Mouse (Mus musculus) G1E (cell line): ENCODE results near the gene Fam81a. TPM values are rescaled to one million over a fixed set of nuclear protein-coding genes. Genes with fewer than 3 reads are reported as not detected.

ENCODE experiments used
- ATAC-seq: 2 replicates; pipeline ENCODE4 v1.8.0; 2016; ENCODE audit warnings: mild to moderate bottlenecking; ENCODE audit not compliant: insufficient number of reproducible peaks, poor library complexity, low FRiP score, severe bottlenecking; ENCODE audit errors: extremely low read depth
- DNase-seq: peaks from one replicate; pipeline ENCODE4 v3.0.0; 2012; ENCODE audit warnings: low spot score
- H3K27me3 ChIP-seq: 2 replicates; pipeline ENCODE4 v1.6.1; 2012; ENCODE audit warnings: mild to moderate bottlenecking, low read length, inconsistent platforms; ENCODE audit not compliant: insufficient read depth
- H3K36me3 ChIP-seq: replicated peaks from 2 replicates; pipeline ENCODE3; 2012; ENCODE audit warnings: mild to moderate bottlenecking, inconsistent platforms
- H3K4me1 ChIP-seq: 2 replicates; pipeline ENCODE4 v1.6.1; 2012; ENCODE audit warnings: low read depth, low read length, inconsistent platforms, mixed read lengths; ENCODE audit not compliant: insufficient read depth
- H3K4me3 ChIP-seq: 2 replicates; pipeline ENCODE4 v1.5.1; 2012; ENCODE audit warnings: low read depth, mild to moderate bottlenecking, inconsistent platforms, low read length, moderate library complexity, mixed read lengths
- H3K9me3 ChIP-seq: replicated peaks from 2 replicates; pipeline ENCODE4 v1.6.1; 2012; ENCODE audit warnings: inconsistent platforms
- CTCF ChIP-seq: IDR thresholded peaks from 2 replicates; pipeline ENCODE4 v1.5.1; 2012; ENCODE audit warnings: low read depth, low read length, inconsistent platforms, mixed read lengths
- GATA1 ChIP-seq: IDR thresholded peaks from 2 replicates; pipeline ENCODE4 v1.6.1; 2012; ENCODE audit warnings: borderline replicate concordance, low read length, inconsistent platforms, mixed read lengths
- GATA2 ChIP-seq: IDR thresholded peaks from 2 replicates; pipeline ENCODE4 v1.6.1; 2012; ENCODE audit warnings: low read depth, low read length, inconsistent platforms, borderline replicate concordance
- POLR2AphosphoS5 ChIP-seq: IDR thresholded peaks from 2 replicates; pipeline ENCODE4 v1.6.1; 2012; ENCODE audit warnings: low read depth, low read length, inconsistent platforms; ENCODE audit not compliant: insufficient replicate concordance
- TAL1 ChIP-seq: conservative IDR thresholded peaks from 2 replicates; pipeline ENCODE4 v1.6.1; 2012; ENCODE audit warnings: low read depth, low read length, inconsistent platforms, mixed read lengths
- polyA plus RNA-seq: library from polyadenylated mRNA; stranded (reverse); fragments of >175 nt; gene quantifications from 2 replicates; pipeline ENCODE4 v1.2.3, GENCODE M21; 2012
- total RNA-seq, 2 experiments: library from RNA; stranded (forward) in 1 of 2; stranded (reverse) in 1 of 2; fragments of 200-1000 nt in 1 of 2; fragments of >200 nt in 1 of 2; fragmentation: Nextera tagmentation in 1 of 2; gene quantifications; 2 replicates each; pipeline ENCODE4 v1.2.3; 2014 to 2017

Fam81a gene
- total and polyA plus RNA-seq, 3 experiments = not detected

- H3K4me3 ChIP-seq = no peak overlapping the region
- H3K9me3 ChIP-seq = peaks cover 7% of the 10 kb centered on the region
- no peak for TF ChIP-seq CTCF
- no peak for TF ChIP-seq POLR2AphosphoS5
- TF ChIP-seq GATA2 = no peak
- TF ChIP-seq TAL1 = no peak
- no peak for TF ChIP-seq GATA1
- no peaks in the 10 kb centered on the region for H3K4me1 ChIP-seq
- ATAC-seq = no peak
- no peaks in the 10 kb centered on the region for H3K36me3 ChIP-seq
- no peak for DNase-seq
- peaks cover 13% of the 10 kb centered on the region for H3K27me3 ChIP-seq
Observed at GRCm38 (mm10) chr9:70140340-70140739, 2.0 kb downstream of the Fam81a start.

- no peaks in the 10 kb centered on the region for H3K4me1 ChIP-seq
- DNase-seq (no peak), ATAC-seq (no peak)
- TF ChIP-seq TAL1 (no peak), GATA1 (no peak), GATA2 (no peak), CTCF (no peak), POLR2AphosphoS5 (no peak)
- H3K9me3 ChIP-seq = peaks cover 7% of the 10 kb centered on the region
- H3K36me3 ChIP-seq = no peaks in the 10 kb centered on the region
- no peak overlapping the region for H3K4me3 ChIP-seq
- peaks cover 13% of the 10 kb centered on the region for H3K27me3 ChIP-seq
Observed at GRCm38 (mm10) chr9:70139331-70139885, 3.0 kb downstream of the Fam81a start.

- peaks cover 13% of the 10 kb centered on the region for H3K27me3 ChIP-seq
- TF ChIP-seq CTCF (no peak), TAL1 (no peak), GATA1 (no peak), GATA2 (no peak), POLR2AphosphoS5 (no peak)
- DNase-seq = no peak
Observed at GRCm38 (mm10) chr9:70138511-70138910, 3.8 kb downstream of the Fam81a start.

GRCm38 (mm10) chr9:70137991-70138390 lies 4.4 kb downstream of the Fam81a start:
- ATAC-seq (no peak), DNase-seq (no peak)
- Histone ChIP-seq H3K9me3 (peaks cover 7% of the 10 kb centered on the region), H3K4me1 (no peaks in the 10 kb centered on the region), H3K27me3 (peaks cover 13% of the 10 kb centered on the region), H3K4me3 (no peak overlapping the region), H3K36me3 (no peaks in the 10 kb centered on the region)
- TF ChIP-seq GATA1 = no peak
- TF ChIP-seq GATA2 = no peak
- TF ChIP-seq POLR2AphosphoS5 = no peak
- no peak for TF ChIP-seq TAL1
- no peak for TF ChIP-seq CTCF

More at GRCm38 (mm10) chr9:70138511-70138910, 3.8 kb downstream of the Fam81a start:
- Histone ChIP-seq H3K36me3 (no peaks in the 10 kb centered on the region), H3K4me3 (no peak overlapping the region), H3K9me3 (peaks cover 7% of the 10 kb centered on the region), H3K4me1 (no peaks in the 10 kb centered on the region)
- ATAC-seq = no peak

- H3K4me1 ChIP-seq = no peaks in the 10 kb centered on the region
- TF ChIP-seq GATA2 (no peak), POLR2AphosphoS5 (no peak), CTCF (no peak), GATA1 (no peak), TAL1 (no peak)
- no peak overlapping the region for H3K4me3 ChIP-seq
- H3K36me3 ChIP-seq = no peaks in the 10 kb centered on the region
- peaks cover 6% of the 10 kb centered on the region for H3K27me3 ChIP-seq
- ATAC-seq (no peak), DNase-seq (no peak)
- no peaks in the 10 kb centered on the region for H3K9me3 ChIP-seq
Observed at GRCm38 (mm10) chr9:70135186-70135585, 7.2 kb downstream of the Fam81a start.

- Histone ChIP-seq H3K4me3 (no peak overlapping the region), H3K36me3 (no peaks in the 10 kb centered on the region), H3K27me3 (peaks cover 6% of the 10 kb centered on the region), H3K4me1 (no peaks in the 10 kb centered on the region), H3K9me3 (no peaks in the 10 kb centered on the region)
- TF ChIP-seq TAL1 (no peak), GATA2 (no peak), GATA1 (no peak), POLR2AphosphoS5 (no peak), CTCF (no peak)
- no peak for DNase-seq
- no peak for ATAC-seq
Observed at GRCm38 (mm10) chr9:70134716-70135115, 7.6 kb downstream of the Fam81a start.
